Mouse (Mus musculus): Measurements from ENCODE around the gene Cnot6. TPM values are rescaled to one million over a fixed set of nuclear protein-coding genes. Genes with fewer than 3 reads are reported as not detected.

The Cnot6 gene
- total and polyA plus RNA-seq, 3 experiments: 38.9 to 58.3 (median 49.3) TPM

GRCm38 (mm10) chr11:49625863-49626262 is 86.7 kb downstream of the Cnot6 start:
- Histone ChIP-seq H3K27ac (ENCODE audit: control insufficient read depth, low read depth, low read length) (no peak overlapping the region), H3K79me2 (ENCODE audit: control insufficient read depth, insufficient read depth, low read length, poor library complexity) (no peaks in the 10 kb centered on the region), H3K4me1 (ENCODE audit: control insufficient read depth in 1 of 2, insufficient read depth in 2 of 2, low read length in 2 of 2) (no peaks in the 10 kb centered on the region), H3K36me3 (ENCODE audit: control insufficient read depth in 1 of 2, insufficient read depth in 2 of 2, low read length in 2 of 2) (no peaks in the 10 kb centered on the region), H3K27me3 (ENCODE audit: control insufficient read depth in 1 of 2, insufficient read depth in 2 of 2, low read length in 2 of 2) (peaks cover under 1 to 2% of the 10 kb centered on the region in 2 experiments; a peak in 3 of 4 replicates), H3K4me3 (ENCODE audit: control insufficient read depth in 1 of 2, insufficient read depth in 1 of 2, low read depth in 2 of 2, low read length in 2 of 2) (no peak overlapping the region), H3K9me3 (replicated peaks; ENCODE audit: insufficient read depth, low read length) (no peaks in the 10 kb centered on the region), H3K9ac (ENCODE audit: control insufficient read depth, low read depth, low read length, poor library complexity, severe bottlenecking) (no peak overlapping the region)
- TF ChIP-seq GATA1 (IDR thresholded peaks at IDR 0.05; ENCODE audit: low read depth, low read length): no peak
- TF ChIP-seq ZMIZ1 (IDR thresholded peaks at IDR 0.05; ENCODE audit: low read depth, low read length): no peak
- TF ChIP-seq MYB (IDR thresholded peaks at IDR 0.05; ENCODE audit: low read depth, low read length): no peak
- TF ChIP-seq CTCF (IDR thresholded peaks at IDR 0.05 in 2 of 3, conservative IDR thresholded peaks at IDR 0.05 in 1 of 3; ENCODE audit: control insufficient read depth in 1 of 3, insufficient read depth in 1 of 3, low read depth in 2 of 3, low read length in 3 of 3, poor library complexity in 1 of 3, severe bottlenecking in 1 of 3): peak; percentile 43 to 54 (median 46); a peak in 5 of 6 replicates
- TF ChIP-seq SMC3 (IDR thresholded peaks at IDR 0.05; ENCODE audit: low read depth, low read length): peak; percentile 11; the same call in 1 of the 2 replicates
- TF ChIP-seq EP300 (IDR thresholded peaks at IDR 0.05; ENCODE audit: low read depth in 1 of 2, low read length in 2 of 2): no peak
- peak; percentile 44 for DNase-seq (ENCODE audit: low read depth, low spot score)

- H3K27ac ChIP-seq (ENCODE audit: control insufficient read depth, low read depth, low read length): no peak overlapping the region
- no peaks in the 10 kb centered on the region for H3K79me2 ChIP-seq (ENCODE audit: control insufficient read depth, insufficient read depth, low read length, poor library complexity)
- peaks cover 4% of the 10 kb centered on the region in 2 experiments for H3K27me3 ChIP-seq (ENCODE audit: control insufficient read depth in 1 of 2, insufficient read depth in 2 of 2, low read length in 2 of 2)
- no peak overlapping the region for H3K9ac ChIP-seq (ENCODE audit: control insufficient read depth, low read depth, low read length, poor library complexity, severe bottlenecking)
- H3K9me3 ChIP-seq (replicated peaks; ENCODE audit: insufficient read depth, low read length): no peaks in the 10 kb centered on the region
- no peak for DNase-seq (ENCODE audit: low read depth, low spot score)
- no peaks in the 10 kb centered on the region for H3K4me1 ChIP-seq (ENCODE audit: control insufficient read depth in 1 of 2, insufficient read depth in 2 of 2, low read length in 2 of 2)
- TF ChIP-seq MAZ (IDR thresholded peaks at IDR 0.05; ENCODE audit: low read depth, low read length) (no peak), TBP (IDR thresholded peaks at IDR 0.05; ENCODE audit: low read depth, low read length) (no peak), TAL1 (IDR thresholded peaks at IDR 0.05; ENCODE audit: low read length) (no peak), ZNF384 (IDR thresholded peaks at IDR 0.05; ENCODE audit: low read depth, low read length) (no peak), BHLHE40 (IDR thresholded peaks at IDR 0.05; ENCODE audit: borderline replicate concordance, low read depth, low read length) (no peak), UBTF (IDR thresholded peaks at IDR 0.05; ENCODE audit: borderline replicate concordance, insufficient read depth, low read depth, low read length) (no peak), USF1 (IDR thresholded peaks at IDR 0.05; ENCODE audit: low read depth, low read length) (no peak), HCFC1 (IDR thresholded peaks at IDR 0.05; ENCODE audit: low read depth, low read length) (no peak), SMC3 (IDR thresholded peaks at IDR 0.05; ENCODE audit: low read depth, low read length) (no peak), POLR2AphosphoS5 (IDR thresholded peaks at IDR 0.05; ENCODE audit: borderline replicate concordance, low read depth, low read length) (no peak), JUND (IDR thresholded peaks at IDR 0.05; ENCODE audit: low read depth, low read length) (no peak), TCF12 (IDR thresholded peaks at IDR 0.05; ENCODE audit: low read depth, low read length) (no peak), EP300 (IDR thresholded peaks at IDR 0.05; ENCODE audit: low read depth in 1 of 2, low read length in 2 of 2) (no peak), NRF1 (IDR thresholded peaks at IDR 0.05; ENCODE audit: insufficient read depth, low read depth, low read length, poor library complexity, severe bottlenecking) (no peak), ELF1 (IDR thresholded peaks at IDR 0.05; ENCODE audit: low read depth, low read length) (no peak), MAX (IDR thresholded peaks at IDR 0.05; ENCODE audit: low read length) (no peak), RAD21 (IDR thresholded peaks at IDR 0.05; ENCODE audit: low read depth, low read length) (no peak), MYB (IDR thresholded peaks at IDR 0.05; ENCODE audit: low read depth, low read length) (no peak), RCOR1 (IDR thresholded peaks at IDR 0.05; ENCODE audit: low read depth, low read length) (no peak), ZMIZ1 (IDR thresholded peaks at IDR 0.05; ENCODE audit: low read depth, low read length) (no peak)
- no peaks in the 10 kb centered on the region for H3K36me3 ChIP-seq (ENCODE audit: control insufficient read depth in 1 of 2, insufficient read depth in 2 of 2, low read length in 2 of 2)
- H3K4me3 ChIP-seq (ENCODE audit: control insufficient read depth in 1 of 2, insufficient read depth in 1 of 2, low read depth in 2 of 2, low read length in 2 of 2): no peak overlapping the region
These were observed 88.4 kb downstream of the Cnot6 start for GRCm38 (mm10) chr11:49624156-49624555.
